20 mouse cellular contexts compared by ENCODE assay signal in genomic region chr12:38304245-38304644, GRCm38 (mm10).
DNase-seq lines count a peak whose midpoint lies in the region; ATAC-seq lines count a peak whose summit lies in the region.
"Had no signal": no experiment of that assay in that cellular context is flagged by ENCODE, and none has a peak within 500 bp of the region (broad histone marks: within the 10 kb centered on the region; RNA-seq: fewer than 3 reads in every experiment).

No protein-coding gene starts in this region.

- no peak for DNase-seq in hindbrain, embryonic 11.5 days (ENCODE audit: low spot score)
- DNase-seq in frontal cortex, postnatal 14 days (ENCODE audit: low spot score in 2 of 2): no peak
- DNase-seq: adrenal gland, postnatal 14 days; cerebellum, adult 8-10 months; cerebellum, postnatal 14 days; gastrocnemius, postnatal 14 days; kidney, adult 18-20 months had no signal

- H3K36me3 ChIP-seq in hindbrain, embryonic 11.5 days (ENCODE audit: control insufficient read depth, insufficient read depth, low read length): no peaks in the 10 kb centered on the region
- H3K36me3 ChIP-seq in hindbrain, embryonic 13.5 days: no peaks in the 10 kb centered on the region
- H3K36me3 ChIP-seq in midbrain, embryonic 12.5 days: no peaks in the 10 kb centered on the region
- H3K36me3 ChIP-seq in midbrain, embryonic 15.5 days (replicated peaks): no peaks in the 10 kb centered on the region
- no peaks in the 10 kb centered on the region for H3K36me3 ChIP-seq in forebrain, embryonic 13.5 days (ENCODE audit: poor library complexity, severe bottlenecking)
- H3K36me3 ChIP-seq in midbrain, embryonic 13.5 days: no peaks in the 10 kb centered on the region
- H3K36me3 ChIP-seq: embryonic facial prominence, embryonic 12.5 days; heart, embryonic 12.5 days; hindbrain, embryonic 10.5 days; intestine, embryonic 15.5 days had no signal

- H3K27me3 ChIP-seq in hindbrain, embryonic 11.5 days (ENCODE audit: control insufficient read depth, insufficient read depth, low read length): no peaks in the 10 kb centered on the region
- H3K27me3 ChIP-seq in hindbrain, embryonic 13.5 days: no peaks in the 10 kb centered on the region
- H3K27me3 ChIP-seq in midbrain, embryonic 12.5 days: no peaks in the 10 kb centered on the region
- H3K27me3 ChIP-seq in midbrain, embryonic 15.5 days (replicated peaks): no peaks in the 10 kb centered on the region
- H3K27me3 ChIP-seq in forebrain, embryonic 13.5 days: no peaks in the 10 kb centered on the region
- H3K27me3 ChIP-seq in midbrain, embryonic 13.5 days: no peaks in the 10 kb centered on the region
- H3K27me3 ChIP-seq: CH12.LX; embryonic facial prominence, embryonic 12.5 days; heart, embryonic 12.5 days; intestine, embryonic 15.5 days; Patski had no signal

- peak; percentile 45 for ATAC-seq in hindbrain, embryonic 11.5 days (ENCODE audit: low FRiP score)
- ATAC-seq in hindbrain, embryonic 13.5 days (ENCODE audit: low FRiP score): no peak
- ATAC-seq in midbrain, embryonic 12.5 days (ENCODE audit: low FRiP score, low read depth): peak; percentile 39; the same call in 1 of the 2 replicates
- no peak for ATAC-seq in midbrain, embryonic 15.5 days (replicated peaks)
- ATAC-seq in forebrain, embryonic 13.5 days: peak; percentile 75
- peak; percentile 50; the same call in 1 of the 2 replicates for ATAC-seq in midbrain, embryonic 13.5 days
- ATAC-seq in erythroid progenitor cell, adult 5-6 weeks (replicated peaks; ENCODE audit: low FRiP score, poor library complexity, severe bottlenecking): no peak
- ATAC-seq: activated CD4-positive, CD25-positive, alpha-beta regulatory T cell, adult 4 months; intestine, embryonic 15.5 days; Patski had no signal

- H3K4me3 ChIP-seq in hindbrain, embryonic 11.5 days (ENCODE audit: low read depth, low read length): no peak overlapping the region
- no peak overlapping the region for H3K4me3 ChIP-seq in hindbrain, embryonic 13.5 days
- no peak overlapping the region for H3K4me3 ChIP-seq in midbrain, embryonic 12.5 days
- H3K4me3 ChIP-seq in midbrain, embryonic 15.5 days: no peak overlapping the region
- H3K4me3 ChIP-seq in forebrain, embryonic 13.5 days: no peak overlapping the region
- H3K4me3 ChIP-seq in midbrain, embryonic 13.5 days (replicated peaks): no peak overlapping the region
- H3K4me3 ChIP-seq: embryonic facial prominence, embryonic 12.5 days; heart, embryonic 12.5 days; hindbrain, embryonic 10.5 days; intestine, embryonic 15.5 days had no signal

- H3K4me1 ChIP-seq in hindbrain, embryonic 11.5 days (replicated peaks; ENCODE audit: control insufficient read depth, insufficient read depth, low read length): no peaks in the 10 kb centered on the region
- peaks cover 3% of the 10 kb centered on the region for H3K4me1 ChIP-seq in hindbrain, embryonic 13.5 days (replicated peaks)
- H3K4me1 ChIP-seq in midbrain, embryonic 12.5 days: peaks cover 11% of the 10 kb centered on the region
- peaks cover 5% of the 10 kb centered on the region for H3K4me1 ChIP-seq in midbrain, embryonic 15.5 days
- peaks cover 19% of the 10 kb centered on the region for H3K4me1 ChIP-seq in forebrain, embryonic 13.5 days
- peaks cover 11% of the 10 kb centered on the region for H3K4me1 ChIP-seq in midbrain, embryonic 13.5 days (replicated peaks)
- H3K4me1 ChIP-seq: embryonic facial prominence, embryonic 12.5 days; heart, embryonic 12.5 days; intestine, embryonic 15.5 days had no signal

- WGBS in hindbrain, embryonic 11.5 days: 86% methylated on average over 3 of the region's 3 CpGs
- 81% methylated on average over 3 of the region's 3 CpGs for WGBS in hindbrain, embryonic 13.5 days
- 70% methylated on average over 3 of the region's 3 CpGs for WGBS in midbrain, embryonic 12.5 days
- WGBS in midbrain, embryonic 15.5 days: 67% methylated on average over 3 of the region's 3 CpGs
- WGBS in forebrain, embryonic 13.5 days: 65% methylated on average over 3 of the region's 3 CpGs
- WGBS in midbrain, embryonic 13.5 days: 77% methylated on average over 3 of the region's 3 CpGs

- H3K4me2 ChIP-seq in hindbrain, embryonic 11.5 days (replicated peaks; ENCODE audit: low read depth, low read length): no peak overlapping the region
- H3K4me2 ChIP-seq in hindbrain, embryonic 13.5 days: no peak overlapping the region
- H3K4me2 ChIP-seq in midbrain, embryonic 12.5 days (replicated peaks): 0 out of 2 replicates have a peak overlapping the region, but pooled peaks have one; percentile 2
- H3K4me2 ChIP-seq in midbrain, embryonic 15.5 days: no peak overlapping the region
- no peak overlapping the region for H3K4me2 ChIP-seq in forebrain, embryonic 13.5 days
- no peak overlapping the region for H3K4me2 ChIP-seq in midbrain, embryonic 13.5 days (replicated peaks)
- H3K4me2 ChIP-seq: embryonic facial prominence, embryonic 12.5 days; heart, embryonic 12.5 days; intestine, embryonic 15.5 days had no signal

- no peak overlapping the region for H3K27ac ChIP-seq in hindbrain, embryonic 11.5 days (ENCODE audit: low read depth, low read length)
- H3K27ac ChIP-seq in hindbrain, embryonic 13.5 days: no peak overlapping the region
- 0 out of 2 replicates have a peak overlapping the region, but pooled peaks have one; percentile 25 for H3K27ac ChIP-seq in midbrain, embryonic 12.5 days (replicated peaks)
- no peak overlapping the region for H3K27ac ChIP-seq in midbrain, embryonic 15.5 days
- H3K27ac ChIP-seq in forebrain, embryonic 13.5 days: peak overlapping the region; percentile 38
- no peak overlapping the region for H3K27ac ChIP-seq in midbrain, embryonic 13.5 days
- H3K27ac ChIP-seq: embryonic facial prominence, embryonic 12.5 days; hindbrain, embryonic 10.5 days; intestine, embryonic 15.5 days had no signal

- H3K9me3 ChIP-seq in hindbrain, embryonic 11.5 days (ENCODE audit: control insufficient read depth, low read length): no peaks in the 10 kb centered on the region
- no peaks in the 10 kb centered on the region for H3K9me3 ChIP-seq in hindbrain, embryonic 13.5 days
- H3K9me3 ChIP-seq in midbrain, embryonic 12.5 days: no peaks in the 10 kb centered on the region
- H3K9me3 ChIP-seq in midbrain, embryonic 15.5 days: no peaks in the 10 kb centered on the region
- H3K9me3 ChIP-seq in forebrain, embryonic 13.5 days (replicated peaks): no peaks in the 10 kb centered on the region
- H3K9me3 ChIP-seq in midbrain, embryonic 13.5 days: no peaks in the 10 kb centered on the region
- H3K9me3 ChIP-seq: embryonic facial prominence, embryonic 12.5 days; heart, embryonic 12.5 days; hindbrain, embryonic 10.5 days; intestine, embryonic 15.5 days had no signal

- H3K9ac ChIP-seq in hindbrain, embryonic 11.5 days (ENCODE audit: low read depth, low read length): no peak overlapping the region
- H3K9ac ChIP-seq in hindbrain, embryonic 13.5 days: no peak overlapping the region
- H3K9ac ChIP-seq in midbrain, embryonic 12.5 days (replicated peaks): no peak overlapping the region
- H3K9ac ChIP-seq in midbrain, embryonic 15.5 days: no peak overlapping the region
- H3K9ac ChIP-seq in forebrain, embryonic 13.5 days: no peak overlapping the region
- no peak overlapping the region for H3K9ac ChIP-seq in midbrain, embryonic 13.5 days (replicated peaks)
- H3K9ac ChIP-seq: embryonic facial prominence, embryonic 12.5 days; heart, embryonic 12.5 days; intestine, embryonic 15.5 days had no signal

Comparison
In these comparisons a context has a peak if more than half of its experiments do, and no peak if none do; other contexts are left out.
1. ATAC-seq: peak in hindbrain, embryonic 11.5 days (single experiment), midbrain, embryonic 12.5 days (single experiment), forebrain, embryonic 13.5 days (single experiment) and midbrain, embryonic 13.5 days (single experiment); none in hindbrain, embryonic 13.5 days (single experiment), midbrain, embryonic 15.5 days (single experiment) and erythroid progenitor cell, adult 5-6 weeks (single experiment).
2. H3K27ac ChIP-seq: peak in midbrain, embryonic 12.5 days (single experiment) and forebrain, embryonic 13.5 days (single experiment); none in hindbrain, embryonic 11.5 days (single experiment), hindbrain, embryonic 13.5 days (single experiment), midbrain, embryonic 15.5 days (single experiment) and midbrain, embryonic 13.5 days (single experiment).